Mouse (Mus musculus): ENCODE data around the gene Tmco5b. TPM values are rescaled to one million over a fixed set of nuclear protein-coding genes. Genes with fewer than 3 reads are reported as not detected.
A peak's percentile ranks its signal among the peaks of the same experiment; 100 is the strongest.

Gene Tmco5b
- not detected in 2 replicates for polyA plus RNA-seq (2012; rRNA removed)

GRCm38 (mm10) chr2:113285432-113285831 is at the start of gene Tmco5b:
Tmco5b (plus strand) TSS chr2:113285732.
- DNase-seq (ENCODE audit: low read depth in 1 of 2, low spot score in 2 of 2): no peak
- no peak within 1 kb of the TSS for H3K4me3 ChIP-seq (ENCODE audit: extremely low read depth, insufficient read depth, insufficient read length)
- 86% methylated on average over 2 of the region's 2 CpGs for WGBS
- no peaks in the 10 kb centered on the region for H3K27me3 ChIP-seq (ENCODE audit: control insufficient read depth, insufficient read depth, low read length)
- no peak within 1 kb of the TSS for H3K27ac ChIP-seq (ENCODE audit: insufficient read depth, low read length)
- TF ChIP-seq CTCF (IDR thresholded peaks at IDR 0.05; ENCODE audit: extremely low read depth, insufficient read depth, insufficient read length, insufficient replicate concordance) (no peak), POLR2A (IDR thresholded peaks at IDR 0.05; ENCODE audit: low read depth, low read length) (no peak)
- no peaks in the 10 kb centered on the region for H3K4me1 ChIP-seq (ENCODE audit: control insufficient read depth, insufficient read depth, insufficient read length)
- H3K36me3 ChIP-seq (ENCODE audit: control insufficient read depth, insufficient read depth, low read length): no peaks in the 10 kb centered on the region

- Histone ChIP-seq H3K27ac (ENCODE audit: insufficient read depth, low read length) (no peak overlapping the region), H3K36me3 (ENCODE audit: control insufficient read depth, insufficient read depth, low read length) (no peaks in the 10 kb centered on the region), H3K4me3 (ENCODE audit: extremely low read depth, insufficient read depth, insufficient read length) (no peak overlapping the region), H3K27me3 (ENCODE audit: control insufficient read depth, insufficient read depth, low read length) (no peaks in the 10 kb centered on the region), H3K4me1 (ENCODE audit: control insufficient read depth, insufficient read depth, insufficient read length) (no peaks in the 10 kb centered on the region)
- WGBS: 81% methylated on average over 1 of the region's 1 CpGs
- DNase-seq (ENCODE audit: low read depth in 1 of 2, low spot score in 2 of 2): no peak
- TF ChIP-seq CTCF (IDR thresholded peaks at IDR 0.05; ENCODE audit: extremely low read depth, insufficient read depth, insufficient read length, insufficient replicate concordance) (no peak), POLR2A (IDR thresholded peaks at IDR 0.05; ENCODE audit: low read depth, low read length) (no peak)
Measured at GRCm38 (mm10) chr2:113236993-113237392, 48.5 kb upstream of the Tmco5b start.

- Histone ChIP-seq H3K36me3 (ENCODE audit: control insufficient read depth, insufficient read depth, low read length) (no peaks in the 10 kb centered on the region), H3K27ac (ENCODE audit: insufficient read depth, low read length) (no peak overlapping the region), H3K27me3 (ENCODE audit: control insufficient read depth, insufficient read depth, low read length) (no peaks in the 10 kb centered on the region), H3K4me3 (ENCODE audit: extremely low read depth, insufficient read depth, insufficient read length) (no peak overlapping the region), H3K4me1 (ENCODE audit: control insufficient read depth, insufficient read depth, insufficient read length) (no peaks in the 10 kb centered on the region)
- no peak for DNase-seq (ENCODE audit: low read depth in 1 of 2, low spot score in 2 of 2)
- WGBS: 89% methylated on average over 5 of the region's 5 CpGs
- TF ChIP-seq POLR2A (IDR thresholded peaks at IDR 0.05; ENCODE audit: low read depth, low read length) (no peak), CTCF (IDR thresholded peaks at IDR 0.05; ENCODE audit: extremely low read depth, insufficient read depth, insufficient read length, insufficient replicate concordance) (no peak)
Measured at GRCm38 (mm10) chr2:113238871-113239270, 46.7 kb upstream of the Tmco5b start.

- no peak for TF ChIP-seq POLR2A (IDR thresholded peaks at IDR 0.05; ENCODE audit: low read depth, low read length)
- TF ChIP-seq CTCF (IDR thresholded peaks at IDR 0.05; ENCODE audit: extremely low read depth, insufficient read depth, insufficient read length, insufficient replicate concordance): no peak
- WGBS: 40% methylated on average over 18 of the region's 18 CpGs
- Histone ChIP-seq H3K27me3 (ENCODE audit: control insufficient read depth, insufficient read depth, low read length) (no peaks in the 10 kb centered on the region), H3K27ac (ENCODE audit: insufficient read depth, low read length) (no peak overlapping the region), H3K36me3 (ENCODE audit: control insufficient read depth, insufficient read depth, low read length) (no peaks in the 10 kb centered on the region), H3K4me3 (ENCODE audit: extremely low read depth, insufficient read depth, insufficient read length) (no peak overlapping the region), H3K4me1 (ENCODE audit: control insufficient read depth, insufficient read depth, insufficient read length) (no peaks in the 10 kb centered on the region)
- no peak for DNase-seq (ENCODE audit: low read depth in 1 of 2, low spot score in 2 of 2)
Measured at GRCm38 (mm10) chr2:113302349-113303239, 17.1 kb downstream of the Tmco5b start.

- Histone ChIP-seq H3K36me3 (ENCODE audit: control insufficient read depth, insufficient read depth, low read length) (no peaks in the 10 kb centered on the region), H3K27ac (ENCODE audit: insufficient read depth, low read length) (no peak overlapping the region), H3K4me1 (ENCODE audit: control insufficient read depth, insufficient read depth, insufficient read length) (no peaks in the 10 kb centered on the region), H3K27me3 (ENCODE audit: control insufficient read depth, insufficient read depth, low read length) (no peaks in the 10 kb centered on the region), H3K4me3 (ENCODE audit: extremely low read depth, insufficient read depth, insufficient read length) (no peak overlapping the region)
- no peak for DNase-seq (ENCODE audit: low read depth in 1 of 2, low spot score in 2 of 2)
- WGBS: 68% methylated on average over 4 of the region's 4 CpGs
- TF ChIP-seq CTCF (IDR thresholded peaks at IDR 0.05; ENCODE audit: extremely low read depth, insufficient read depth, insufficient read length, insufficient replicate concordance) (no peak), POLR2A (IDR thresholded peaks at IDR 0.05; ENCODE audit: low read depth, low read length) (no peak)
Measured at GRCm38 (mm10) chr2:113303240-113303538, 17.7 kb downstream of the Tmco5b start.

- Histone ChIP-seq H3K27me3 (ENCODE audit: control insufficient read depth, insufficient read depth, low read length) (no peaks in the 10 kb centered on the region), H3K27ac (ENCODE audit: insufficient read depth, low read length) (no peak overlapping the region), H3K4me1 (ENCODE audit: control insufficient read depth, insufficient read depth, insufficient read length) (no peaks in the 10 kb centered on the region), H3K36me3 (ENCODE audit: control insufficient read depth, insufficient read depth, low read length) (no peaks in the 10 kb centered on the region), H3K4me3 (ENCODE audit: extremely low read depth, insufficient read depth, insufficient read length) (no peak overlapping the region)
- DNase-seq (ENCODE audit: low read depth in 1 of 2, low spot score in 2 of 2): peak in 1 of 2 experiments; percentile 19
- WGBS: 13% methylated on average over 4 of the region's 4 CpGs
- TF ChIP-seq CTCF (IDR thresholded peaks at IDR 0.05; ENCODE audit: extremely low read depth, insufficient read depth, insufficient read length, insufficient replicate concordance) (no peak), POLR2A (IDR thresholded peaks at IDR 0.05; ENCODE audit: low read depth, low read length) (no peak)
Measured at GRCm38 (mm10) chr2:113305339-113305738, 19.8 kb downstream of the Tmco5b start.

GRCm38 (mm10) chr2:113311211-113311610 is 25.7 kb downstream of the Tmco5b start:
- no peak overlapping the region for H3K27ac ChIP-seq (ENCODE audit: insufficient read depth, low read length)
- H3K4me1 ChIP-seq (ENCODE audit: control insufficient read depth, insufficient read depth, insufficient read length): no peaks in the 10 kb centered on the region
- 84% methylated on average over 3 of the region's 3 CpGs for WGBS
- no peaks in the 10 kb centered on the region for H3K36me3 ChIP-seq (ENCODE audit: control insufficient read depth, insufficient read depth, low read length)
- H3K27me3 ChIP-seq (ENCODE audit: control insufficient read depth, insufficient read depth, low read length): no peaks in the 10 kb centered on the region
- DNase-seq (ENCODE audit: low read depth in 1 of 2, low spot score in 2 of 2): no peak
- no peak overlapping the region for H3K4me3 ChIP-seq (ENCODE audit: extremely low read depth, insufficient read depth, insufficient read length)
- TF ChIP-seq POLR2A (IDR thresholded peaks at IDR 0.05; ENCODE audit: low read depth, low read length): no peak
- no peak for TF ChIP-seq CTCF (IDR thresholded peaks at IDR 0.05; ENCODE audit: extremely low read depth, insufficient read depth, insufficient read length, insufficient replicate concordance)

Data from spleen, adult 2 months (tissue).